Mouse (Mus musculus): ENCODE results near the gene Clic5. TPM values are rescaled to one million over a fixed set of nuclear protein-coding genes. Genes with fewer than 3 reads are reported as not detected.

Clic5 gene
- polyA plus RNA-seq, 1 experiment from 2014 or later: 0.56 TPM

Other genes with a start within 250 kb of the Clic5 start
- 5.0 and 5.6 TPM in 2 replicates for gene Enpp5, start 109.8 kb upstream of the Clic5 start, polyA plus RNA-seq (2016; fragmentation: Nextera tagmentation; extraction: Ambion mirVana)
- 4.8 and 5.1 TPM in 2 replicates for gene Enpp4, start 82.8 kb upstream of the Clic5 start, polyA plus RNA-seq (2016; fragmentation: Nextera tagmentation; extraction: Ambion mirVana)

All from liver, embryonic 12.5 days (tissue).